Mouse (Mus musculus) adipocyte (in vitro differentiated cells): ENCODE results near the gene Olfr161.
"Not testable (repeated sequence)": the region's sequence is repeated elsewhere in the genome, so short reads cannot be mapped to it uniquely, and the experiment has no call there.

Experiments
- DNase-seq: peaks from one replicate; pipeline ENCODE4 v3.0.0-alpha.2; 2016; ENCODE audit warnings: low spot score

The Olfr161 gene

DNA sequence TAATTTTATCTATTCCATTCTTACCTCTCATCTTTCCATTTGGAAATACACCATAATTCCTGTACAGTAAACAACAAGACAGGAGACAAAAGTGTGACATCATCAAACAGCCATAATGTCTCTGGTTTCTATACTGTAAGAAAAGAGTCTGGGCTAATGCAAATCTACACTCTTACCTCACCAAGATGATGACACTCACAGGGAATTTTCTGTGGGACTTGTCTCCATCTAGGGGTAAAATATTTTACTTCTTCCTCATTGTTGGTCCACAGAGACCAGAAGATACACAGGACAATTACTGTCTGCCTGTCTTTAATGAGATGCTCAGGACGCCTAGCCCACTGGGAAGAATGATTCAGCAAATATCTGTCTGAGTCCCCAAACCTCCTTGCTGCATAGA is at the start of gene Olfr161:
Olfr161 (plus strand) TSS at position 352 of the 400 bp plus-strand sequence.
- no peak for DNase-seq

DNA sequence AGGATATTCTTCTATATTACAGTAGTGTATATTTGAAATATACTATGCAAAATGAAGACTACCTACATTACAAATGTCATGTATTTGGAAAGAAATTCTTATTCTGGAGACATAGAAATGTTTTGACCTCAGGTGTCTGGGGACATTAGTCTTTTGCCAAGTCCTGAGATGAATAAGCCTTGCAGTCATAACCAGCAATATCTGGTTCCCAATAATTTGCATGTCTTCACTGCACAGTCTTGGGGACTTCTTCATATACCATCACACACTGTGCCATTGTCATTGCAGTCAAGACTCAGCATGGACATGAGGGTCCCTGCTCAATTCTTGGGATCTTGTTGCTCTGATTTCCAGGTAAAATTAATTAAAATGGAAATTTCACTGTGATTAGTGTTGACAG is 27.3 kb upstream of the Olfr161 start:
- DNase-seq = no peak

- DNase-seq = not testable (repeated sequence)
These were observed 13.2 kb upstream of the Olfr161 start for GRCm38 (mm10) chr16:3577658-3578057.

- DNase-seq = not testable (repeated sequence)
These were observed 12.5 kb upstream of the Olfr161 start for GRCm38 (mm10) chr16:3578227-3578848.

GRCm38 (mm10) chr16:3631376-3631775 is 40.5 kb downstream of the Olfr161 start:
- not testable (repeated sequence) for DNase-seq

DNA sequence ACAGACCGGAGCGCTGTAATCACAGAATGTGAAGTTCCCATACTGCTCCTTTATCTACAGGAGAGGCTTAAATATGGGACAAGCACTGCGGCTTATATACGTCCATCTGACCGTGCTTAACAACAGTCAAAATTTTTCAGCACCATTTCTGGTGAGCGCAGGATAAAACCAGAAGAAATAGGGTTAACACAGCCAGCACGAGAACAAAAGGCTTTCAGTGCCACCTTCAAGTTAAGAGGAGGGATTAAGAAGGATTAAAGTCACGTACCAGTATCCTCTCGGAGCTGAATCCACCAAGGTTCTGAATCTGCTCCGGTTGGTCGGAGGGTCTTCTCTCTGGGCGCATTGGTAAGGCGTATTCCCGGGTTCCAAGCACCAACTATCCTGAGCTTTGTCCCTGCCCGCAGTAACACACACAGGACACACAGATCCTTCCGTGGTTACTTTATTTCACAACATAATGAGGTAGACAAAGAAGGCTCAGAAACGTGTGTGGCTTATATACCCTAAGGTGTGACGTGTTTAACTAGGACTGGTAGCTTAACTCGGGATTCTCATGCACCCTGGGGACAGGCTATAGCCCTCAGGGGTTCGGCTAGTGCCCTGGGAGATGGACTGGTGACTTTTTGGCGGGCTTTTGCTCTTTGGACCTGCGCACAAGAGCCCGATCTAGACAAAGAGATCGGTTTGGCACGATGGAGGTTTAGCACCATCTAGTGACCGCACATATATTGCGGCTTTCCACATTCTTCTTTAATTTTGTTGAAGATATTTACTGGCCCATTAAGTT is 41.9 kb downstream of the Olfr161 start:
- DNase-seq = not testable (repeated sequence)
